Mouse (Mus musculus) stomach, embryonic 16.5 days (tissue): ENCODE results near the gene Chrna3. TPM values are rescaled to one million over a fixed set of nuclear protein-coding genes. Genes with fewer than 3 reads are reported as not detected.

Experiments
- ATAC-seq: fragments of 200-750 bp; cut with Nextera tagmentation; 2 replicates; pipeline ENCODE4 v1.8.0; 2017; ENCODE audit warnings: moderate number of reproducible peaks, moderate TSS enrichment; ENCODE audit not compliant: insufficient read depth, low FRiP score
- H3K27ac ChIP-seq: fragments of 300-500 bp; sonication (generic); 2 replicates; pipeline ENCODE4 v1.5.1; 2014; ENCODE audit warnings: low read length
- H3K27me3 ChIP-seq: fragments of 300-500 bp; sonication (generic); 2 replicates; pipeline ENCODE4 v1.6.1; 2014; ENCODE audit warnings: low read length, control low read depth, mixed read lengths; ENCODE audit not compliant: control insufficient read depth, insufficient read depth
- H3K36me3 ChIP-seq: fragments of 300-500 bp; sonication (generic); 2 replicates; pipeline ENCODE4 v1.6.1; 2014; ENCODE audit warnings: low read length; ENCODE audit not compliant: control insufficient read depth, insufficient read depth
- H3K4me1 ChIP-seq: fragments of 300-500 bp; sonication (generic); 2 replicates; pipeline ENCODE4 v1.6.1; 2014; ENCODE audit warnings: low read length, control low read depth, mixed read lengths; ENCODE audit not compliant: control insufficient read depth, insufficient read depth
- H3K4me2 ChIP-seq: fragments of 300-500 bp; sonication (generic); 2 replicates; pipeline ENCODE4 v1.6.1; 2014; ENCODE audit warnings: low read depth, low read length, mixed read lengths
- H3K4me3 ChIP-seq: fragments of 300-500 bp; sonication (generic); replicated peaks from 2 replicates; pipeline ENCODE4 v1.5.1; 2014; ENCODE audit warnings: mild to moderate bottlenecking, low read length
- H3K9ac ChIP-seq: fragments of 300-500 bp; sonication (generic); 2 replicates; pipeline ENCODE4 v1.6.1; 2014; ENCODE audit warnings: low read length
- H3K9me3 ChIP-seq: fragments of 300-500 bp; sonication (generic); replicated peaks from 2 replicates; pipeline ENCODE4 v1.6.1; 2016; ENCODE audit warnings: low read length, control low read depth; ENCODE audit not compliant: control insufficient read depth
- WGBS: fragments of 180-500 bp; shearing (Covaris S2); extraction: QIAGEN DNeasy Blood & Tissue Kit; methylation state at CpG from one replicate; pipeline ENCODE4 v1.1.7; 2014; 5-methylcytosine and 5-hydroxymethylcytosine counted together
- polyA plus RNA-seq: library from polyadenylated mRNA; unstranded; fragments of >200 nt; fragmentation: Nextera tagmentation; extraction: Ambion mirVana; gene quantifications from 2 replicates; pipeline ENCODE4 v1.2.1, GENCODE M21; 2015

The Chrna3 gene
- polyA plus RNA-seq, 1 experiment from 2014 or later: 7.3 TPM

DNA sequence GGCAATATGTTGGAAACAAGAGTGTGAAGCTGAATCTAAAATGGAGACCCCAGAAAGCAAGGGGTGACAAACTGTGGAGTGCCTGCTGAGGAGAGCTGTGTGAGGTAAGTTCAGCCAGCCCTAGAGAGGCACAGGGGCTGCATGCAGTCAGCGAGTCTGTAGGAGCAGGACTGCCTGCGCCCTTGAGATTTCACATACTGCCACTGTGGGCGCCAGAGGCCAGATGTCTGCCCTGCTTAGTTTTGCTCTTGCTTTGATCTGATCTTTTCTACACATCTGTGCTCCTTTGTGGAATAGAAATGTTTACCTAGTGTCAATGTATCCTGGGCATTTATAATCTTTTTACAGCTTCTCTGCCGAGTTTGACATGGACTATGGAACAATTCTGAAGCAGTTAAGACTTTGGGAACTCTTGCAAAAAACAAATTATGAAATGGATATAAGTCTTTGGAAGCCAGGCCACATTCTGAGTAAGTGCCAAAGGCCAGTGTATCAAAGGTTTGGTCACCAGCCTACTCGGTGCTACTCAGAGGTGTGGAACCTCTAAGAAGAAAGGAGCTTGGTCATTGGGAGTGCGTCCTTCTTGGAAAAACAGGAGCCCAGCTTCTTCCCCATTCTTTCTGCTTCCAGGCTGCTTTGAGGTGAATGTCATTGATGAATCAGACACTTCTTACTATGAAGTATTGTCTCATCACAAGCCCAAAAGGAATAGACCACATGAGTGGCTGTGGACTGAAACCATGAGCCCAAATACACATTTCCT, 15.6 kb downstream of the Chrna3 start:
- no peak overlapping the region for H3K4me2 ChIP-seq
- H3K27ac ChIP-seq: no peak overlapping the region
- no peaks in the 10 kb centered on the region for H3K36me3 ChIP-seq
- H3K9ac ChIP-seq: no peak overlapping the region
- ATAC-seq: no peak
- H3K4me3 ChIP-seq: no peak overlapping the region
- WGBS: 30% methylated on average over 6 of the region's 6 CpGs
- no peaks in the 10 kb centered on the region for H3K4me1 ChIP-seq
- H3K27me3 ChIP-seq: no peaks in the 10 kb centered on the region
- H3K9me3 ChIP-seq: no peaks in the 10 kb centered on the region

DNA sequence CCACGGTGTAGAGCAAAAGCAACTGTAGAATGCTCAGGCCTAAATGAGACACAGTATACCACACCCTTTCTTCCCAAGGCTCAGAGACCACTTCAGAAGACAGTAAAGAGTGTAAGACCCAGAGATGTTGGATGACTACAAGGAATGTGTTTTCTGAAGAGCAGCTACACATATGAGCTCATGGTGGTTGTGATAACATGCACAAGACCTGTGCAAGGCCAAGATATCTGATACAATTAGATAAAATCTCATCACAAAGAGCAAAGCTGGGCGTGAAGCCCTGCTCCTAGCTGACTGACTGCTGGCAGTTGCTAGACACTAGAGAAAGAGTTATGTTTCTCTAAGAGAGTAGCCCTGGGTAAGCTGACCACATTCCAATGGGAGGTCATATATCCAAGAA, 16.7 kb downstream of the Chrna3 start:
- Histone ChIP-seq H3K27ac (no peak overlapping the region), H3K4me2 (no peak overlapping the region), H3K27me3 (no peaks in the 10 kb centered on the region), H3K9ac (no peak overlapping the region), H3K9me3 (no peaks in the 10 kb centered on the region), H3K36me3 (no peaks in the 10 kb centered on the region), H3K4me1 (no peaks in the 10 kb centered on the region), H3K4me3 (no peak overlapping the region)
- no peak for ATAC-seq
- 60% methylated on average over 2 of the region's 2 CpGs for WGBS

DNA sequence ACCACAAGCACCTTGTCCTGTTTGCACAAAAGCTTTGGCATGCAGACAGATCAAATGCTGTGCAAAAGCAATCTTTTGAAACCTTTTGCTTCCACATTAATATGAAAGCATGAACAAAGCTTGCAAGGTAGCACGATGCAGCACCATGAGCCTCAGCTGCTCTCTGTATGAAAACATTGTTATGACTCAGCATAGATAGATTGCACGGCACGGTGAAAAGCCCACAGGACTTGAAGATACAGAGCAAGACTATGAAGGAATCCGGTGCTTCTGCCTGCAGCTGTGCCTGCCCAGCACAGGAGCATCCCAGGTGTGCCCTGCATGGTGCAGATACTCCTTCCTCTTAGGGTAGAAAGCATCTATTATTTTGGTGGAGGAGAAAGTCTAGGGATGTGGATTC, 22.8 kb downstream of the Chrna3 start:
- ATAC-seq: no peak
- Histone ChIP-seq H3K4me3 (no peak overlapping the region), H3K27me3 (no peaks in the 10 kb centered on the region), H3K9ac (no peak overlapping the region), H3K4me1 (no peaks in the 10 kb centered on the region), H3K27ac (no peak overlapping the region), H3K36me3 (no peaks in the 10 kb centered on the region), H3K4me2 (no peak overlapping the region), H3K9me3 (no peaks in the 10 kb centered on the region)
- 57% methylated on average over 4 of the region's 4 CpGs for WGBS

DNA sequence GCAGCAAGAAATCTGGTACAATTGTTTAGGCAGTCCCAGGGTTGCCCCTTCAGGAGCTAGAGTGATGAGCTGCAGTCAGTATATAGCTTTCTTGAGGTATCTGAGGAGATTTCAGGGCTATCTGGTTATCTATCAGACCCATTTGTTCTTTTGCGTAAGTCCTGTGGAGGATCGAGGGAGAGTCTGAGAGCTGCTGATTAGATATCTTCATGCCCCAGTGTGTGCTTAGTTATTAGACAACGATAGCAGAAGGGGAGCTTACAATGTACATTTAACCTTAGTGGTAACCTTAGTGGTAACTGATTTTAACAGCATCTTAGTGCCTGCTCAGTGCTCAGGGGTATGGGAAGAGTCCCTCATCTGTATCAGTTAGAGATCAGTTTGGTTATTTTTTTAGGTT, 30.7 kb downstream of the Chrna3 start:
- Histone ChIP-seq H3K4me1 (no peaks in the 10 kb centered on the region), H3K27ac (no peak overlapping the region), H3K4me2 (no peak overlapping the region), H3K4me3 (no peak overlapping the region), H3K9me3 (no peaks in the 10 kb centered on the region), H3K27me3 (no peaks in the 10 kb centered on the region), H3K9ac (no peak overlapping the region), H3K36me3 (no peaks in the 10 kb centered on the region)
- 74% methylated on average over 3 of the region's 3 CpGs for WGBS
- ATAC-seq: no peak

DNA sequence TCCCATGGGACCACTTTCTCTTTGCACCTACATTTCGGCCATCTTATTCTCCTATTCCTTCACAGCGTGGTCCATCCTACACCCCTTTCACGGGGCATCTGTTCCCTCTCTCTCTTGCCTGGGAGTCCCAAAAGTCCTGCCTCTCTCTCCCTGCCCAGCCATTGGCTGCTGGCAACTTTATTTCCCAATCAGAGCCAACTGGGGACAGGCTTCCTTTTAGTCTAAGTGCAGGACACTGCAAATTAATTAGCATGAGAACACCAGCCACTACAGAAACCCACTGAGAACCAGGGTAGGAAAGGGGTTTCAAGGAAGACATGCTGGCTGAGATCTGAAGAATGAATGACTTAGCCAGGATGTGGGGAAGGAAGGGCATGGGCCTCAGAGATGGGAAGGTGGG, 32.0 kb downstream of the Chrna3 start:
- Histone ChIP-seq H3K9me3 (no peaks in the 10 kb centered on the region), H3K27me3 (no peaks in the 10 kb centered on the region), H3K36me3 (no peaks in the 10 kb centered on the region), H3K9ac (no peak overlapping the region), H3K4me3 (no peak overlapping the region), H3K27ac (no peak overlapping the region), H3K4me1 (no peaks in the 10 kb centered on the region), H3K4me2 (no peak overlapping the region)
- WGBS: 57% methylated on average over 3 of the region's 3 CpGs
- ATAC-seq: no peak

DNA sequence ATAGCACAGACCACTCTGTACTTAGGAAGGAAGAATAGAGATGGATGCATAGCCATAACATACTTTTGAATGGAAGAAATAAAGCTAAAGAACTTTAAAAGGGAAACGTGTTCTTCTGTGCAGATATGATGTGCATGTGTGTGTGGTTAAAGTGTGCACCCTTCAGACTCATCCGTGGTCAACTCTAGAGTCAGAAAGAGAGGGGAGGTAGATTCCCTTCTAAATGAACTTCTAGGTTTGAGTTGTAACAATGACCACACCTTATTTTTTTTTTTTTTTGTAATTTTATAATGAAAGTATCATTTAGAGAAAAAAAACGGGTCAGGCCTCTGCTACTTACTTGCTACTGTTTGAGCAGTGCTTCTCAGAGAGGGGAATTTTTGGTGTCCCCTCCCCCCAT, 36.0 kb downstream of the Chrna3 start:
- H3K9me3 ChIP-seq: no peaks in the 10 kb centered on the region
- no peak overlapping the region for H3K9ac ChIP-seq
- H3K4me3 ChIP-seq: no peak overlapping the region
- H3K36me3 ChIP-seq: no peaks in the 10 kb centered on the region
- WGBS: 75% methylated on average over 3 of the region's 3 CpGs
- no peaks in the 10 kb centered on the region for H3K4me1 ChIP-seq
- H3K27ac ChIP-seq: no peak overlapping the region
- H3K27me3 ChIP-seq: no peaks in the 10 kb centered on the region
- H3K4me2 ChIP-seq: no peak overlapping the region
- ATAC-seq: no peak

DNA sequence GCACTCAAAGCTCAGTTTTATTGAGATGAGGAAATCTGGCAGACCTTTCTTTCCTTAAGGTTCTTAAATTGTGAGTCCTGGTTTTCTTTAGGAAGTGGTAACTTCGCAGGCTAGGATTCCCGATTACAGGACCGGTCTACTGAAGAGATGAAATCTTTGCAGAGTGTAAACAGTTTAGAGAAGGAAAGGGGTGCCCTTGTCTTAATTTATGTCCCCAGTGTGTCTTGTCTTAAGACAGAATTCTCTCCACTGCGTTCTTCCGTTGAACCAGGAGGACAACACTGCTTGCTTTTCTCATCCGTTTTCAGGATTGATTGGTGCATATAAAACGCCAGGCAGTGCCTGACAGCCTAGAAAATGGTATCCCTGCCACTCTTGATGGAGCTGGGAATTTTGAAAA, 44.0 kb downstream of the Chrna3 start:
- no peak for ATAC-seq

DNA sequence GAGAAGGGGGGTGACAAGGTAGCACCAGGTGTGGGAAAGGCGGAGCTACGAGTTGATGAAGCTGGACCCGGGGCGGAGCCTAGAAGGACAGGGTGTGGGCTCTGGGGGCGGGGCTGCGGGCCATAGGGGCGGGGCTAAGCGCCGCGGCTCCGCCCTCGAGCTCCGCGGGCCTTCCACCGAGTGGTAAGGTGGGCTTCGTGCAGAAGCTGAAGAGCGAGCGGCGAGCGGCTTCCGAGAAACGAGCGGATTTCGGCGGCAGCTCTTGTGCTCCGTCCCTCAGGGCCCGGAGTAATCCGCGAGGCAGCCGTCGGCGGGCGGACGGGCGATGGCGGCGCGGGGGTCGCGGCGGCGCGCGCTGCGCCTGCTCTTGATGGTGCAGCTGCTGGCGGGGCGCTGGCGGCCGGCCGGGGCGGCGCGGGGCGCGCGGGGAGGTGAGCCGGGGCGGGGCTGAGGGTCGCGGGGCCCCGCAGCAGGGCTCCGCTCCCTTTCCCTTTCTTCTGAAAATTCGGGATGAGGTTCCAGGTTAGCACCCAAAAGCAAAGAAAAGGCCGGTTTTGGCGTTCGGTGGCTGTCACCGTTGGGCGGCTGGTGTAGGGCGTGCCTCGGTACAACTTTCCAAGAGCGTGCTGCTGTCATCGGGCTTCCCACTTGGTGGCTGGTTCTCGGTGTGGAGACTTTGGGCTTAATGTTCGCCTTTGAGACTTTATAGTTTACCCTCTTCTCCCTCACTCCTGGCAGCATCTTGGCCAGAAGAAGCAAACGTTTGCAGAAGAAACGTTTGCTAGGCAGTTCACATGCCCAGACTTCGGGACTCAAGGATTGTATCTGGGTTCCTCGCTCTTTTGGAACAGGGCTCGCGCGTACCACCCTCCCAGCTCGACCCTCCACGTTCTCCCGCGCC, 44.8 kb downstream of the Chrna3 start:
- ATAC-seq: peak; percentile 60; the same call in 1 of the 2 replicates
- H3K9ac ChIP-seq: peak overlapping the region; percentile 67
- no peak overlapping the region for H3K27ac ChIP-seq
- under 1% methylated on average over 84 of the region's 85 CpGs for WGBS
- no peaks in the 10 kb centered on the region for H3K36me3 ChIP-seq
- peaks cover 30% of the 10 kb centered on the region for H3K27me3 ChIP-seq
- H3K4me3 ChIP-seq: peak overlapping the region; percentile 68
- H3K4me2 ChIP-seq: peak overlapping the region; percentile 98
- H3K9me3 ChIP-seq: no peaks in the 10 kb centered on the region
- 0 out of 2 replicates have a peak, but pooled peaks cover 4% of the 10 kb centered on the region for H3K4me1 ChIP-seq

More for the DNA sequence above, 44.0 kb downstream of the Chrna3 start:
- peak overlapping the region; percentile 98 for H3K4me2 ChIP-seq
- WGBS: 7% methylated on average over 7 of the region's 7 CpGs
- H3K4me1 ChIP-seq: 0 out of 2 replicates have a peak, but pooled peaks cover 4% of the 10 kb centered on the region
- no peak overlapping the region for H3K27ac ChIP-seq
- peaks cover 30% of the 10 kb centered on the region for H3K27me3 ChIP-seq
- no peaks in the 10 kb centered on the region for H3K36me3 ChIP-seq
- H3K4me3 ChIP-seq: peak overlapping the region; percentile 68
- H3K9ac ChIP-seq: no peak overlapping the region
- no peaks in the 10 kb centered on the region for H3K9me3 ChIP-seq

DNA sequence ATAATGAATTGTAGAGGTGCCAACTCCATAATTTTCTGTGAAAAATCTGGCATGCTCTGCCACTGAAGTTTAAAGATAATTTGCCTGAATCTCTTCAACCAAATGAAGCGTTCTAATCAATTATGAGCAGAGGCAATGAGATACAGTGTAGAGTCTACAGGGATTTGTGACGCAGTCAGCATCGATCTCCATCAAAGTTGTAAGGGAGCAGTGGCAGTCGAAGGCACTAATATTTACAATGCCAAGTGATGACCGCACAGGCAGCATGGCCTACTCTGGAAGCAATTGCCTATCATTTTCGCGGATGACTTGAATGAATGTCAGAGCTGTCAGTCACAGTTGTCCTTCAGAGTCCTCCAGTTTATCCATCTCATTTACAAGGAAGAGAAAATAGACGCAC, 45.7 kb downstream of the Chrna3 start, which contains the start of gene Chrna5:
TSS of gene Chrna5 (plus strand) at position 207 of the 400 bp plus-strand sequence.
- H3K36me3 ChIP-seq: no peaks in the 10 kb centered on the region
- H3K9me3 ChIP-seq: no peaks in the 10 kb centered on the region
- WGBS: 71% methylated on average over 8 of the region's 8 CpGs
- peak within 1 kb of the TSS; percentile 67 for H3K9ac ChIP-seq
- ATAC-seq: no peak
- H3K27me3 ChIP-seq: peaks cover 30% of the 10 kb centered on the region
- peak within 1 kb of the TSS; percentile 68 for H3K4me3 ChIP-seq
- H3K4me2 ChIP-seq: peak within 1 kb of the TSS; percentile 98
- H3K4me1 ChIP-seq: 0 out of 2 replicates have a peak, but pooled peaks cover 4% of the 10 kb centered on the region
- no peak within 1 kb of the TSS for H3K27ac ChIP-seq
